Mouse (Mus musculus) small intestine, adult 2 months (tissue): ENCODE measurements around the gene Plscr2. TPM values are rescaled to one million over a fixed set of nuclear protein-coding genes. Genes with fewer than 3 reads are reported as not detected.

Experiments
- H3K27ac ChIP-seq: fragments of 200-500 bp; 2 replicates; pipeline ENCODE4 v1.5.1; 2012; ENCODE audit warnings: low read depth, low read length, control low read depth, inconsistent platforms; ENCODE audit not compliant: insufficient read depth
- H3K27me3 ChIP-seq: fragments of 200-500 bp; 2 replicates; pipeline ENCODE4 v1.6.1; 2012; ENCODE audit warnings: mild to moderate bottlenecking, moderate library complexity, low read length, inconsistent platforms; ENCODE audit not compliant: control insufficient read depth, insufficient read depth
- H3K36me3 ChIP-seq: fragments of 200-500 bp; 2 replicates; pipeline ENCODE4 v1.6.1; 2012; ENCODE audit warnings: mild to moderate bottlenecking, low read length, control low read depth, inconsistent platforms; ENCODE audit not compliant: control insufficient read depth, insufficient read depth
- H3K4me1 ChIP-seq: fragments of 200-500 bp; 2 replicates; pipeline ENCODE4 v1.6.1; 2012; ENCODE audit warnings: low read length, inconsistent platforms, mixed read lengths; ENCODE audit not compliant: control insufficient read depth, insufficient read depth, insufficient read length
- H3K4me3 ChIP-seq: fragments of 200-500 bp; 2 replicates; pipeline ENCODE4 v1.5.1; 2012; ENCODE audit warnings: low read depth, mild to moderate bottlenecking, control low read depth, inconsistent platforms, low read length, moderate library complexity
- CTCF ChIP-seq: fragments of 200-500 bp; IDR thresholded peaks from 2 replicates; pipeline ENCODE4 v1.5.1; 2012; ENCODE audit warnings: low read depth, mild to moderate bottlenecking, control low read depth, inconsistent platforms, low read length, moderate library complexity, mixed read lengths; ENCODE audit not compliant: insufficient replicate concordance, insufficient read length; ENCODE audit errors: extremely low read depth
- POLR2A ChIP-seq: fragments of 200-500 bp; IDR thresholded peaks from 2 replicates; pipeline ENCODE4 v1.6.1; 2012; ENCODE audit warnings: low read depth, mild to moderate bottlenecking, control low read depth, inconsistent platforms, low read length, moderate library complexity
- WGBS: fragments of 180-500 bp; shearing (Covaris S2); methylation state at CpG from one replicate; pipeline ENCODE4 v1.1.7; 2018; 5-methylcytosine and 5-hydroxymethylcytosine counted together
- polyA plus RNA-seq: library from polyadenylated mRNA; depleted of rRNA; stranded (reverse); fragments of >200 nt; gene quantifications from 2 replicates; pipeline ENCODE4 v1.2.3, GENCODE M21; 2012

The Plscr2 gene
- polyA plus RNA-seq, 1 experiment = 0.80 TPM

DNA sequence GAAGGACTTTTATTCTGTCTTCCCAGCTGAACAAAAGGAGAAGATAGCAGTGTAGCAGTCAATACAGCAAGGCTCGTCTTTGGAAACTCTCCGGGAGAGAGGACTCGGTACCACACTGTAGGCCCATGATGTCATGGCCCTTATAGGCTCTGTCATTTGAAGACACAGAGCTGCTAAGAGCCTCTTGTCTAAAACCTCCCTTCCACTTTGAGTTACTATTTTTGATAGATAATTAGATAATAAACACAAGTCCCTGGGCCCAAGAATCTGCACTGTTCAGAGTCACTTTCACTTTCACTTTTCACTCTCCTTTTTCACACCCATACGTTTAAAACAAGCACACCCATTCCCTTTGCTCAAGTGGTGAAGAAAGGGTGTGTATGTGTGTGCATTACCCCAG is 9.7 kb upstream of the Plscr2 start:
- peaks cover 36% of the 10 kb centered on the region for H3K36me3 ChIP-seq
- peak overlapping the region; percentile 33; the same call in 1 of the 2 replicates for H3K27ac ChIP-seq
- H3K4me1 ChIP-seq = peaks cover 16% of the 10 kb centered on the region
- TF ChIP-seq POLR2A (no peak), CTCF (no peak)
- WGBS = 37% methylated on average over 4 of the region's 4 CpGs
- H3K4me3 ChIP-seq = no peak overlapping the region
- no peaks in the 10 kb centered on the region for H3K27me3 ChIP-seq

DNA sequence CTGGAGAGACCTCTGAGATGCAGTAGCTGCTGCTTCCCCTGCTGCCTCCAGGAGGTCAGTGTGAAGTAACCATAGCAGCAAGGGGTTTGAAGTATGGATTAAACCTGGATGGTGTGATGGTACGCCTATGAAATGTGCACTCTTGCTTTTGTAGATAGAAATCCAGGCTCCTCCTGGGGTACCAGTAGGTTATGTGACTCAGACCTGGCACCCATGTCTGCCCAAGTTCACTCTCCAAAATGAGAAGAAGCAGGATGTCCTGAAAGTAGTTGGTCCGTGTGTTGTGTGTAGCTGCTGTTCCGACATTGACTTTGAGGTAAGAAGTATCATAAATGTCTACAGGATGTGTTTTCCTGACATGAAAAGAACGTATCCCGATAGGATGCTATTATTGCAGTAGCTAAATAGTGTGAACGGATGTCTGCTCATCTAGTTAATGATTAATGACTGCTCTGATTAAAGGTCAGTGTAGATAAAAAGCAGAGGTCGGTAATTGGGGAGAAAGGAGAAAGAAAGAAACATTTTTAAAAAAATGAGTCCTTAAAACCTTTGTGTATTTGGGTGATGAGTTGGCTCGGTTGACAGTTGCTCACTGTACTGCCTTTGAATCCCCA is 8.7 kb upstream of the Plscr2 start:
- H3K4me1 ChIP-seq = peaks cover 16% of the 10 kb centered on the region
- H3K4me3 ChIP-seq = no peak overlapping the region
- WGBS = 31% methylated on average over 8 of the region's 8 CpGs
- TF ChIP-seq POLR2A (no peak), CTCF (no peak)
- H3K27ac ChIP-seq = no peak overlapping the region; the same call in 1 of the 2 replicates
- H3K27me3 ChIP-seq = no peaks in the 10 kb centered on the region
- H3K36me3 ChIP-seq = peaks cover 31% of the 10 kb centered on the region

DNA sequence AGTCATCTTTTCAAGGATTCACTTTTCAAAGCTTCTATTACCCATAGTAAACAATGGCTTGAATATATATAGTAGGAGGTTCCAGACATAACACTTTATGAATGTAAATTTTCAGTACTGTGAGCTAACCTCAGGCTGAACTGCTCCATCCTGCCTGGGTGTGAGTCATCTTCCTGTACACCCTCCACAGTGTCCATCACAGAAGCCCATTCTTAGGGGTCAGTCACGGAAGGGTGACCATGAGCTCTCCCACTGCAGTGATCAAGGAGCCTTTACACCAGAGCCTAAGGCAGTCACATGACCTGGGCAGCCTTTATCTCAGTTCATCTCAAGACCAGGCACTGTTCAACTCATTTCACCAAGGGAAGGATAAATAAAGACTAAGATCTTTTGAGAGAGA is 7.7 kb upstream of the Plscr2 start:
- no peak for TF ChIP-seq POLR2A
- no peak for TF ChIP-seq CTCF
- WGBS = 83% methylated on average over 1 of the region's 1 CpGs

DNA sequence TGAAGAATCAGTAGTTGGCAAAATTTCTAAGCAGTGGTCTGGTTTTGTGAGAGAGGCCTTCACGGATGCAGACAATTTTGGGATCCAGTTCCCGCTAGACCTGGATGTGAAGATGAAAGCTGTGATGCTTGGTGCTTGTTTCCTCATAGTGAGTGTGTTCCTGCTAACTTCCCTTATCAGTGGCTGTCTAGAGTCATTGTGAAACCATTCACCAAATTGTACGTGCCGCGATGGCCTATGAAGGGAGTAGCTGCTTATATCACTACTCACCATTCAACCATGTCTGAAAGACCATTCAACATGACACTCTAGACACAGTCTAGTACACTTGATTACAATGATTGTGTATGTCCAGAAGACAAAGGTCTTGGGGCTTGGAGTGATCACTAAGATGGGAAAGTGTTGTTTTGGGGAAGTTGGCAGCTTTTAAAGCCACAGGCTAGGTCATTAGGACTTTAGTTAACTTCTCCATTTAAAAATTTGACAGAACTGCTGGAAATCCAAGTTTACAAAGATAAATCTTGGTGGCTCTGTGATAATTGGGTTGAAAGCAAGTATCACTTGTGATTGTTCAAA is 5.5 kb upstream of the Plscr2 start:
- no peak overlapping the region for H3K4me3 ChIP-seq
- H3K36me3 ChIP-seq = peaks cover 18% of the 10 kb centered on the region
- 85% methylated on average over 5 of the region's 5 CpGs for WGBS
- TF ChIP-seq CTCF (no peak), POLR2A (no peak)
- no peak overlapping the region for H3K27ac ChIP-seq
- no peaks in the 10 kb centered on the region; the same call in 1 of the 2 replicates for H3K27me3 ChIP-seq
- peaks cover 18% of the 10 kb centered on the region for H3K4me1 ChIP-seq

More for the DNA sequence above, 7.7 kb upstream of the Plscr2 start:
- H3K4me1 ChIP-seq = peaks cover 16% of the 10 kb centered on the region
- H3K27ac ChIP-seq = no peak overlapping the region
- H3K4me3 ChIP-seq = no peak overlapping the region
- H3K27me3 ChIP-seq = no peaks in the 10 kb centered on the region
- peaks cover 24% of the 10 kb centered on the region for H3K36me3 ChIP-seq

DNA sequence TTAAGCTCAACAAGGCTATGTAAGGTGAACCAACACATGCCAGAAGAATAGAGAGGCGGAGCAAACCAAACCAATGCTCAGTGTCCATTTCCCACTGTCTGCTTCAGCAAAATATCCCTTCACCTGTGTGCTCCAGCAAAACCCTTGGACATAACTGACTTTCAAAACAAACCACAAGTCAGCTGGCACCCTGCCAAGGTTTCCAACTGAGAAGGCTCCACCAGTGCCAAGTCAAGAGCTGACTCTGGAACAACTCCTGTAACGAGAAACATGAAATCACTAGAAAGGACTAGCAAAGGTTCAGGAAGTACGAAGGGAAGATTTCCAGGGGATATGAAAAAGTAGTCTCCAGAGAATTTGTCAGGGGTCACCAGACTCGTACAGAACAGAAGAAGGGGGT is 4.5 kb upstream of the Plscr2 start:
- Histone ChIP-seq H3K4me1 (peaks cover 13% of the 10 kb centered on the region), H3K27me3 (no peaks in the 10 kb centered on the region; the same call in 1 of the 2 replicates), H3K27ac (no peak overlapping the region), H3K36me3 (peaks cover 18% of the 10 kb centered on the region), H3K4me3 (no peak overlapping the region)
- WGBS = 38% methylated on average over 4 of the region's 4 CpGs
- TF ChIP-seq CTCF (no peak), POLR2A (no peak)

- no peaks in the 10 kb centered on the region; the same call in 1 of the 2 replicates for H3K27me3 ChIP-seq
- peaks cover 3% of the 10 kb centered on the region; the same call in 1 of the 2 replicates for H3K4me1 ChIP-seq
- no peak for TF ChIP-seq POLR2A
- TF ChIP-seq CTCF = no peak
- peaks cover 16% of the 10 kb centered on the region for H3K36me3 ChIP-seq
- WGBS = 54% methylated on average over 4 of the region's 4 CpGs
- no peak overlapping the region for H3K4me3 ChIP-seq
- no peak overlapping the region for H3K27ac ChIP-seq
Observed at GRCm38 (mm10) chr9:92272650-92273049, 2.8 kb upstream of the Plscr2 start.

- Histone ChIP-seq H3K4me3 (no peak overlapping the region), H3K27me3 (no peaks in the 10 kb centered on the region; the same call in 1 of the 2 replicates), H3K4me1 (peaks cover 3% of the 10 kb centered on the region; the same call in 1 of the 2 replicates), H3K27ac (no peak overlapping the region), H3K36me3 (peaks cover 13% of the 10 kb centered on the region)
- TF ChIP-seq POLR2A (no peak), CTCF (no peak)
- WGBS = 92% methylated on average over 2 of the region's 2 CpGs
Observed at GRCm38 (mm10) chr9:92273271-92273670, 2.1 kb upstream of the Plscr2 start.
